In genomic region chr14:18263427-18263826, GRCm38 (mm10) we compare ENCODE assay signal across 10 mouse cellular contexts. TPM values are rescaled to one million over a fixed set of nuclear protein-coding genes. Genes with fewer than 3 reads are reported as not detected.
DNase-seq lines count a peak whose midpoint lies in the region; ATAC-seq and TF ChIP-seq lines count a peak whose summit lies in the region.
"Had no signal": no experiment of that assay in that cellular context is flagged by ENCODE, and none has a peak within 500 bp of the region (broad histone marks: within the 10 kb centered on the region; RNA-seq: fewer than 3 reads in every experiment).

No protein-coding gene starts in this region.

- peak overlapping the region; percentile 19; the same call in 1 of the 2 replicates for H3K4me2 ChIP-seq in limb, embryonic 13.5 days (replicated peaks)
- H3K4me2 ChIP-seq in stomach, postnatal 0 days (replicated peaks; ENCODE audit: low read depth) = no peak overlapping the region

- no peak for TF ChIP-seq EP300 in stomach, postnatal 0 days (optimal IDR thresholded peaks at IDR 0.05)

- no peaks in the 10 kb centered on the region for H3K27me3 ChIP-seq in limb, embryonic 13.5 days
- H3K27me3 ChIP-seq in limb, embryonic 10.5 days (ENCODE audit: low read depth, poor library complexity, severe bottlenecking) = no peaks in the 10 kb centered on the region
- H3K27me3 ChIP-seq in stomach, postnatal 0 days (ENCODE audit: control insufficient read depth, insufficient read depth, low read length) = no peaks in the 10 kb centered on the region

- H3K9ac ChIP-seq in limb, embryonic 13.5 days = no peak overlapping the region
- H3K9ac ChIP-seq in stomach, postnatal 0 days (ENCODE audit: low read length) = no peak overlapping the region

- no peak overlapping the region for H3K4me3 ChIP-seq in limb, embryonic 13.5 days
- H3K4me3 ChIP-seq in limb, embryonic 10.5 days = no peak overlapping the region
- H3K4me3 ChIP-seq in stomach, postnatal 0 days (ENCODE audit: low read depth, low read length) = no peak overlapping the region

- no peaks in the 10 kb centered on the region for H3K9me3 ChIP-seq in limb, embryonic 13.5 days
- H3K9me3 ChIP-seq in limb, embryonic 10.5 days (replicated peaks) = no peaks in the 10 kb centered on the region
- no peaks in the 10 kb centered on the region for H3K9me3 ChIP-seq in stomach, postnatal 0 days (ENCODE audit: control insufficient read depth, low read length)
- H3K9me3 ChIP-seq: G1E had no signal

- peak overlapping the region; percentile 23; the same call in 1 of the 2 replicates for H3K27ac ChIP-seq in limb, embryonic 13.5 days
- no peak overlapping the region for H3K27ac ChIP-seq in limb, embryonic 10.5 days
- no peak overlapping the region for H3K27ac ChIP-seq in stomach, postnatal 0 days (replicated peaks)

- H3K4me1 ChIP-seq in limb, embryonic 13.5 days = peaks cover 20% of the 10 kb centered on the region
- H3K4me1 ChIP-seq in limb, embryonic 10.5 days = no peaks in the 10 kb centered on the region
- H3K4me1 ChIP-seq in stomach, postnatal 0 days (replicated peaks; ENCODE audit: control insufficient read depth, insufficient read depth) = no peaks in the 10 kb centered on the region

- peaks cover 31% of the 10 kb centered on the region for H3K36me3 ChIP-seq in limb, embryonic 13.5 days
- H3K36me3 ChIP-seq in limb, embryonic 10.5 days = peaks cover 44% of the 10 kb centered on the region
- H3K36me3 ChIP-seq in stomach, postnatal 0 days (ENCODE audit: control insufficient read depth, insufficient read depth, low read length) = no peaks in the 10 kb centered on the region

- ATAC-seq in frontal cortex, adult (ENCODE audit: low TSS enrichment) = peak; percentile 74
- ATAC-seq in limb, embryonic 13.5 days (ENCODE audit: low FRiP score, low read depth) = peak; percentile 84
- ATAC-seq in stomach, postnatal 0 days (ENCODE audit: low FRiP score, low TSS enrichment) = no peak

- 44% methylated on average over 4 of the region's 4 CpGs for WGBS in limb, embryonic 13.5 days
- WGBS in limb, embryonic 10.5 days = 83% methylated on average over 4 of the region's 4 CpGs
- 32% methylated on average over 4 of the region's 4 CpGs for WGBS in stomach, postnatal 0 days

- DNase-seq in frontal cortex, postnatal 10 days (ENCODE audit: low spot score in 2 of 2) = no peak
- DNase-seq in limb, embryonic 10.5 days (ENCODE audit: low spot score) = no peak
- DNase-seq in brain, adult 2 months (ENCODE audit: low read depth, low spot score) = peak; percentile 68
- DNase-seq in kidney, postnatal 14 days = peak; percentile 64
- no peak for DNase-seq in stomach, postnatal 0 days (ENCODE audit: low spot score)
- DNase-seq in thymus, postnatal 36 days = no peak
- DNase-seq: liver had no signal

- no peak for TF ChIP-seq CTCF in stomach, postnatal 0 days (IDR thresholded peaks at IDR 0.05; ENCODE audit: low read depth)

RNA-seq across cellular contexts. Expression of gene Nkiras1, which starts 7.5 kb away (rescaled TPM):
- polyA plus RNA-seq in limb, embryonic 13.5 days (2015; fragmentation: Nextera tagmentation; extraction: Ambion mirVana) = 23.4 and 24.6 TPM in 2 replicates
- 10.0 and 11.1 TPM in 2 replicates for polyA plus RNA-seq in limb, embryonic 10.5 days (2016; fragmentation: Nextera tagmentation; extraction: Ambion mirVana)
- 14.2 and 15.9 TPM in 2 replicates for polyA plus RNA-seq in stomach, postnatal 0 days (2015; fragmentation: Nextera tagmentation; extraction: Ambion mirVana)

RNA-seq across cellular contexts. Expression of gene Rpl15, which starts 7.8 kb away (rescaled TPM):
- polyA plus RNA-seq in limb, embryonic 13.5 days (2015; fragmentation: Nextera tagmentation; extraction: Ambion mirVana) = 389 and 402 TPM in 2 replicates
- 460 and 562 TPM in 2 replicates for polyA plus RNA-seq in limb, embryonic 10.5 days (2016; fragmentation: Nextera tagmentation; extraction: Ambion mirVana)
- 372 and 389 TPM in 2 replicates for polyA plus RNA-seq in stomach, postnatal 0 days (2015; fragmentation: Nextera tagmentation; extraction: Ambion mirVana)

RNA-seq across cellular contexts. Expression of gene Nr1d2, which starts 24.5 kb away (rescaled TPM):
- polyA plus RNA-seq in limb, embryonic 13.5 days (2015; fragmentation: Nextera tagmentation; extraction: Ambion mirVana) = 5.4 and 5.6 TPM in 2 replicates
- polyA plus RNA-seq in limb, embryonic 10.5 days (2016; fragmentation: Nextera tagmentation; extraction: Ambion mirVana) = 4.0 and 5.0 TPM in 2 replicates
- polyA plus RNA-seq in stomach, postnatal 0 days (2015; fragmentation: Nextera tagmentation; extraction: Ambion mirVana) = 11.1 and 13.0 TPM in 2 replicates

Comparison
In these comparisons a context has a peak if more than half of its experiments do, and no peak if none do; other contexts are left out.
1. DNase-seq: peak in brain, adult 2 months (single experiment) and kidney, postnatal 14 days (single experiment); none in frontal cortex, postnatal 10 days (0 of 2), limb, embryonic 10.5 days (single experiment), stomach, postnatal 0 days (single experiment) and thymus, postnatal 36 days (0 of 2).